Mouse (Mus musculus) heart, postnatal 25 days (tissue): ENCODE results near the gene Il17re. TPM values are rescaled to one million over a fixed set of nuclear protein-coding genes. Genes with fewer than 3 reads are reported as not detected.

Experiments used
- DNase-seq: peaks from one replicate; pipeline ENCODE4 v3.0.0; 2022; ENCODE audit warnings: low spot score
- intact Hi-C: fragments of 180-260 bp; cut with DNase I; formaldehyde crosslinking; loops from one replicate; pipeline ENCODE4 v1.15.1; 2025
- microRNA-seq: library from miRNA; unstranded; fragments of <30 nt; microRNA quantifications from one replicate; pipeline ENCODE4 v1.2.0, GENCODE M21; 2022
- total RNA-seq, 2 experiments: library from RNA; stranded (reverse); gene quantifications; 2 replicates each; pipeline ENCODE4 v1.2.3; 2021

Gene Il17re
- total RNA-seq, 2 experiments from 2014 or later, result 0.78 to 1.1 TPM

DNA sequence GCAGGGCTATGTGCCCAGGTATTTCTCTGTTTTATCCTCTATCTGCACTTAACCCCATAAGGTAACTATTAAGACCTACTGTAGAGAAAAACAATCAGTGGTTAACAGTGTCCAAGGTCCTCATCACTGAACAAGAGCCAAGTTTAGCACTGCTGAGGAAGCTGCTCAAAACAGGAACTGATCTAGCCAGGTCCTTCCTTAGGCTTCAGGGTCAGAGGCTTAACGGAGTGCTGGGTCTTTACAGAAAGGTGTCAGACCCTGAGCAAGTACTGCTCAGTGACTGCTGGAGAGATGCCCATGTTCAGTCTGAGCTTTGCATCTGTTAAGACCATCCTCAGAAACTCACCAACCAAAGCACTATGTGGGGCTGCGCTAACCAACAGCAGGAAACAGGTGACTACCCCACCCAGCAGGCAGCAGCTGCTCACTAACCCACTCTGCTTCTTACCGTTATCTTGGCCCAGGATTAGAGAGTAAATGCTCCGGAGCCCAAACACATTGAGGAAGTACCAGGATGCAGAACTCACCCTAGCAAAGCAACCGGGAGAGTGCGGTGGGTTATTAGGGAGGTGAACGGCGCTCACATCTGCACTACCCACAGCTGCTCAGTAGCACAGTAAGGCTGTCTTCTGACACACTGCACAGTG is 59.3 kb downstream of the Il17re start:
- intact Hi-C loops, result no loop called here
- DNase-seq, result no peak

Small RNA genes within 50 kb of the gene (microRNA-seq; reads per million reads assigned to microRNA genes)
- gene Gm24387, result not detected

Other genes starting within 250 kb of the Il17re start
- gene Mtmr14, start 220.6 kb upstream of the Il17re start, total RNA-seq, result 10 to 100 TPM; 13.1 to 15.4 TPM
- not detected for gene Cpne9, start 176.2 kb upstream of the Il17re start, total RNA-seq
- 10 to 100 TPM; 12.7 to 15.8 TPM for gene Brpf1, start 151.3 kb upstream of the Il17re start, total RNA-seq
- gene Ogg1, start 131.5 kb upstream of the Il17re start, total RNA-seq, result 1 to 10 TPM; 4.4 to 4.8 TPM
- 10 to 100 TPM; 65.9 to 68.5 TPM for gene Camk1, start 114.5 kb upstream of the Il17re start, total RNA-seq
- gene Tada3, start 80.6 kb upstream of the Il17re start, total RNA-seq, result 10 to 100 TPM; 21.2 to 24.4 TPM
- 10 to 100 TPM; 66.4 to 74.2 TPM for gene Arpc4, start 80.4 kb upstream of the Il17re start, total RNA-seq
- 1 to 10 TPM; 1.0 to 1.4 TPM for gene Ttll3, start 69.2 kb upstream of the Il17re start, total RNA-seq
- 10 to 100 TPM; 10.3 to 11.5 TPM for gene Rpusd3, start 39.1 kb upstream of the Il17re start, total RNA-seq
- 1 to 10 TPM; 5.6 to 9.0 TPM for gene Cidec, start 22.7 kb upstream of the Il17re start, total RNA-seq
- gene Jagn1, start 15.9 kb upstream of the Il17re start, total RNA-seq, result 10 to 100 TPM; 22.2 TPM
- 10 to 100 TPM in 1 of 2 experiments, 1 to 10 TPM in 1; 8.2 to 10.0 TPM for gene Il17rc, start 12.9 kb downstream of the Il17re start, total RNA-seq
- 10 to 100 TPM; 52.2 to 55.6 TPM for gene Creld1, start 24.8 kb downstream of the Il17re start, total RNA-seq
- not detected for gene Prrt3, start 43.4 kb downstream of the Il17re start, total RNA-seq
- 10 to 100 TPM; 57.4 to 60.9 TPM for gene Emc3, start 73.2 kb downstream of the Il17re start, total RNA-seq
- under 1 TPM; 0.26 to 0.53 TPM for gene Fancd2, start 73.2 kb downstream of the Il17re start, total RNA-seq
- not detected for gene Fancd2os, start 142.2 kb downstream of the Il17re start, total RNA-seq
- 10 to 100 TPM; 70.0 to 70.9 TPM for gene Brk1, start 146.3 kb downstream of the Il17re start, total RNA-seq
- gene Vhl, start 165.5 kb downstream of the Il17re start, total RNA-seq, result 10 to 100 TPM; 10.7 to 11.7 TPM
- gene Irak2, start 180.0 kb downstream of the Il17re start, total RNA-seq, result 10 to 100 TPM in 1 of 2 experiments, 1 to 10 TPM in 1; 9.7 to 10.6 TPM
- 10 to 100 TPM; 55.3 to 57.1 TPM for gene Tatdn2, start 238.6 kb downstream of the Il17re start, total RNA-seq